16 mouse cellular contexts compared by ENCODE assay signal in the genomic region with DNA sequence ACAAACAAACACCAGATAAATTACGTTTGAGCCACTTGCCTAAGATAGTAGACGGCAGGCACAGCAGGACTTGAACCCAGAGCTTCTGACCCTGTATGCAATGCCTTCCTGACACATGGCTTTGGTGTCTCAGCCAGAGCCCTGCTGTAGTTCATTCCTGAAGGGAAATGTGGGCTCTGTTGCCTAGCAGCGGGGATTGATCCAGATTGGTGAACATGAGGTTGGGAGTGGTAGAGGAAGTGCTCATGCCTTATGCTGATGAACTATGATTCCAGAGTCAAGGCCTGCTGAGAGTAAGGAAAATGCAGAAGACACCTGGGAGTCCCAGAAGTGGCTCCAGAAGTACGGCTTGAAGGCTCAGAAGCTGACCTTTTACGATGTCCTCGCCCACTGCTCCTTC.
"Had no signal": no experiment of that assay in that cellular context is flagged by ENCODE, and none has a peak within 500 bp of the region (broad histone marks: within the 10 kb centered on the region; RNA-seq: fewer than 3 reads in every experiment).

No protein-coding gene starts in this region.

- H3K36me3 ChIP-seq: limb, embryonic 10.5 days; liver, embryonic 15.5 days; midbrain, embryonic 10.5 days; neural tube, embryonic 12.5 days had no signal

- H3K9ac ChIP-seq: liver, embryonic 15.5 days; lung, embryonic 14.5 days; neural tube, embryonic 12.5 days had no signal

- H3K4me3 ChIP-seq: left cerebral cortex, adult 2 months; limb, embryonic 10.5 days; liver, embryonic 15.5 days; midbrain, embryonic 10.5 days; myocyte; neural tube, embryonic 12.5 days had no signal

- H3K27me3 ChIP-seq: liver, embryonic 15.5 days; neural tube, embryonic 12.5 days had no signal

- H3K4me2 ChIP-seq: liver, embryonic 11.5 days; liver, embryonic 15.5 days; lung, embryonic 14.5 days; neural tube, embryonic 12.5 days had no signal

- H3K27ac ChIP-seq: kidney, postnatal 0 days; left cerebral cortex, adult 2 months; limb, embryonic 10.5 days; liver, embryonic 15.5 days; midbrain, embryonic 10.5 days; neural tube, embryonic 12.5 days had no signal

- H3K9me3 ChIP-seq: limb, embryonic 10.5 days; liver, embryonic 15.5 days; midbrain, embryonic 10.5 days; neural tube, embryonic 12.5 days had no signal

- DNase-seq: kidney, adult 9 months; kidney, postnatal 36 days; lung, embryonic 14.5 days; lung, postnatal 10 days; lung, postnatal 4 days; midbrain, embryonic 14.5 days; thymus, adult 18-20 months; thymus, postnatal 25 days had no signal

- H3K4me1 ChIP-seq: liver, embryonic 15.5 days; neural tube, embryonic 12.5 days had no signal
